Mouse (Mus musculus): ENCODE results near the gene Dnaja4.

GRCm38 (mm10) chr9:54700746-54701145 lies 2.1 kb downstream of the Dnaja4 start:
- TF ChIP-seq GATA1 (IDR thresholded peaks at IDR 0.05; ENCODE audit: borderline replicate concordance, low read length) (no peak), CTCF (IDR thresholded peaks at IDR 0.05; ENCODE audit: low read depth, low read length) (no peak), POLR2AphosphoS5 (IDR thresholded peaks at IDR 0.05; ENCODE audit: insufficient replicate concordance, low read depth, low read length) (no peak), TAL1 (conservative IDR thresholded peaks at IDR 0.05; ENCODE audit: low read depth, low read length) (no peak)

Data from G1E (cell line).